Mouse (Mus musculus) embryo, embryonic 11 days (tissue): Measurements from ENCODE around the gene Ppp3cb.
A peak's percentile ranks its signal among the peaks of the same experiment; 100 is the strongest.
"Not testable (repeated sequence)": the region's sequence is repeated elsewhere in the genome, so short reads cannot be mapped to it uniquely, and the experiment has no call there.

Experiments used
- DNase-seq: peaks from one replicate; pipeline ENCODE4 v3.0.0-alpha.2; 2015

The Ppp3cb gene

DNA sequence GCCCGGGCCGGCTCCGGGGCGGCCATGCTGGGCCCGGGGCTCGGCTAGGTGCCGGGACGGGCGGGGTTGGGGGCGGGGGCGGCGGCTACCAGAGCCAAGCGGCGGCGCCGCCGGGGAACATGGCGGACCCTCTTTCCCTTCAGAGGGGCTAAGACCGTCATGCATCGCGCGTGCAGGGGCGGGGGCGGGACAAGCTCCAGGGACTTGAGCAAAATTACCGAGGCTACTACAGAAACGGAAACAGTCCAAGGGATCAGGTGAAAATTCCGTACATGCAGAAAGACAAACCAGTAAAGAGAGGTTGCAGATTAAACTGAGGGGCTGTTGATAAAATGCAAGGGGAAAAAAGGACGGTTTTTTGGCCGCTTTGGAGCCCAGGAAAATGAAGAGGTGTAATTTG lies at the start of gene Ppp3cb:
TSS of gene Ppp3cb (minus strand) at position 159 of the 400 bp plus-strand sequence.
- DNase-seq = peak; percentile 95

DNA sequence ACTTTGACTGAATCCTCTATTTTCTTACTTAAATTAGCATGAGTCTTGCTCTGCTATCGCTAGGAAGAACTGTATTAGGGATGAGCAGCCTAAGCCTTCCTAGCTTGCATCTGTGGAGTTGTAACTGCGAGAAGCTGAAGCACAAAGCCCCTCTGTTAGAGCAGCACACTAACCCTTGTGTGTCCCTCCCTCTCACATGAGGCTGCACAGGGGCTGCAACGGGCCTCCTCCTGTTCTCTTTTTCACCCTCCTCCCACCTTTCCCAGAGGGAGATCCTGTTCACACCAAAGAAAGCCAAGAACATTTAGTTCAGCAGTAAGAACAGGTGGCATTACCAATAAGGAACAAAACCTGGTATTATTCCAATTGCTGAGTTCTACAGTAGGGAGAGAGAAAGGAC lies 49.4 kb upstream of the Ppp3cb start:
- peak; percentile 12 for DNase-seq

- DNase-seq = no peak
These were observed 41.1 kb upstream of the Ppp3cb start for GRCm38 (mm10) chr14:20587458-20587857.

DNA sequence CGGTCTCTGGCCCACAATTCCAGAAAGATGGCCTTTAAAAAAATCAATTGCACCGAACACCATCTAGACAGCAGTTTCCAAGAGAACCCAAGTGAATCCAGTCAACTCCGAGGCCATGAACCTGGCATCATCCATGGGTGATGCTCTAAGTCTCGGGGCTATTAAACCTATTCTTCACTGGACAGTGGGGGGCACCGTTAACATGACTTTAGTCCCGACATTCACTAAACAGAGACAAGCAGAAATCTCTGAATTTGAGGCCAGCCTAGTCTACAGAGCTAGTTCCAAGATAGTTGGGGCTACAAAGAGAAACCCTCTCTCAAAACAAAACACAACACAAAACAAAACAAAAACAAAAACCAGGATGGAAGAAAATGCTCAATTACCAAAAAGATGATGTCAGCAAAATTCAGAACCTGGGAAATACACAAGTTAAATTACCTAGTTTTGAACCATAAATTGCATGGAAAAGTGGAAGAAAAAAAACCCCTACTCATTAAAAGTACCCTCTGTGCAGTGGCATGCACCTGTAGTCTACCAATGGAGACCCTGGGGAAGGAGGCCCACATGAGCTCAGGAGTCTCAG lies 32.5 kb upstream of the Ppp3cb start:
- DNase-seq = no peak

DNA sequence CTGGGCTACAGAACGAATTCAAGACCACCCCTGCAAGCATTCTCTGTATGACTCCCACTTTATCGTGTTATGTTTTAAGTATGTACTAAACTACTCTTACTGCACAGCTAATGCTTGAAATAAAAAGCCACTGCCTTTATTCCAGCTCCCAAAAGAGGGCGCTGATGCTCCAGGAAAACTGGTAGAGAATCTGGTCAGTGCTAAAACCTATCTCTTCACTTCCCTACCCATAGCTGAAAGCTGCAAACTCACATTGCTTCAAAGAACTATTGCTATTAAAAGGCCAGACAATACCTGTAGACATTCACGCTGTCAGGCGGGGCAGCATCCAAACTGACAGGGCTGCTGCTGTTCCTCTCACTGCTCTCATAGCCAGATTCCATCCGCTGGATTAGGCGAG lies 29.8 kb upstream of the Ppp3cb start:
- DNase-seq = peak; percentile 71

- not testable (repeated sequence) for DNase-seq
These were observed 26.8 kb upstream of the Ppp3cb start for GRCm38 (mm10) chr14:20573196-20573595.

- DNase-seq = no peak
These were observed 19.1 kb upstream of the Ppp3cb start for GRCm38 (mm10) chr14:20565256-20566021.

- DNase-seq = peak; percentile 15
These were observed 18.3 kb upstream of the Ppp3cb start for GRCm38 (mm10) chr14:20564692-20565091.

GRCm38 (mm10) chr14:20561897-20562296 lies 15.5 kb upstream of the Ppp3cb start:
- DNase-seq = no peak

DNA sequence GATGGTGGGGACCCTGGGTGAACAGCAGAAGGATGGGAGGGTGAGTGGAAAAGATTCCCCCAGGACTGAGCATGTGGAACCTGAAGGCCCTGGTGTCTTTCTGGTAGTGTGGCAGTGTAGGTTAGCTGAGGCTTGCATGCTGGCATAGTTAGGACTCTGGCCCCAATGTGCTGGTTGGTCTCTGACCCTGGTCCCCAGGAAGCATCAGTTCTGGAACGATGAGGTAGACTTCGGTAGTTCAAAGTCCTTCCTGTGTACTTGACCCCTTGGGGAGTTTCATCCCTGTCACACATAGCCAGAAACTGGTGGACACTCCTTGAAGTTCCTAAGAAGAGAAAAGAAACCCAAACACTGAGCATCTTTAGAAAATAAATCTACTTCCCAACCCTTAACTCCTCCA lies 3.8 kb upstream of the Ppp3cb start:
- no peak for DNase-seq

GRCm38 (mm10) chr14:20545529-20546331 lies 643 bp downstream of the Ppp3cb start:
- DNase-seq = peak; percentile 87

- DNase-seq = peak; percentile 3
These were observed 1.6 kb downstream of the Ppp3cb start for GRCm38 (mm10) chr14:20544467-20545411.

DNA sequence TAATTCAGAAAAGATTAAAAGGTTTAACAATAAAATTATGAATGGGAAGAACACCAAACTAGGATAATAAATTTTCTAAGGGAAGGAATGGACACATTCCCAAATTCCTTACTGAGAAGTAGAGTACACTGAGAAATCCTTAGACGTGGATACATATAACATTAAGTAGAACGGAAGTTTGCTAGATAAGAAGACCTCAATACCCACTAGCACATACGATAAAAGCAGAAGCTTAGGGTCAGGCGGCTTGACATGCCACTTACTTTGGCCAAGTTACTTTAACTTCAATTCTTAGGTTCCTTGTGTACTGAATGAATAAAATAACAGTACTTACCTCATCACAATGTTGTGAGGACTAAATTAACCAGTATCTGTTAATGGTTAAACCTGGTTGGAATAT lies 16.7 kb downstream of the Ppp3cb start:
- no peak for DNase-seq

- DNase-seq = no peak
These were observed 26.2 kb downstream of the Ppp3cb start for GRCm38 (mm10) chr14:20520179-20520578.

DNA sequence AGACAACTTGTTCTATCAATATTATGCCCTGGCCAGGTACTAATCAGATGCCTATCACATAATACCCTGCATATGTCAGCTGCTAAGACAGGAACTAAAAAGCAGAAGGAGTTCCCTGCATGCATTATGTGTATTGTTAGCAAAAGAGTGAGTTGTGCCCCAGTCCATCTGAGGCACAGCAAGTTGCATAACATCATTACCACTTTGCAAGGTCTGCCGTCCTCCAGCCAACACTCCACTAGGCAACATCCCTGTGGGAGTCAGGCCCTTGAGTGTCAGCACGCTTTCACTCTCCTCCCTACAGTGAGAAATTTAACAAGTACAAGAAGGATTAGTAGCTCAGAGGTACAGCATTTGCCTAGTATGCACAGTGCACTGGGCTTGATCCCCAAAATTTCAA lies 37.9 kb downstream of the Ppp3cb start:
- DNase-seq = no peak

DNA sequence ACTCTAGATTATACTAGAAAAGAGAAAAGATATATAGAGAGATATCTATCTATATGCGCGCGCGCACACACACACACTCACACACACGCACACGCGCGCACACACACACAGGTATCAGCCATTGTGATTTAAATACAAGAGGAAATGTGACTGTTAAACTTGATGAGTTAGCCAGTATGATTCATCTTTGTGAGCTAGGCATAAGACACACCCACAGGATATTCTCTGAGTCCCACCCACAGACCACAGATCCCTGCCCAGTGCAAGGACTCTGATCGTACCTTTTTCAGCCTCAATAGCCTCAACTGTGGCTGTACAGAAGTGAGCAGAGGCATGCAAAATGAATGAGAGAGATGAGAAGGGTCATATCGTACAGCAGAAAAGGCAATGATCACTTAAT lies 43.4 kb downstream of the Ppp3cb start:
- DNase-seq = no peak

- no peak for DNase-seq
These were observed 46.4 kb downstream of the Ppp3cb start for GRCm38 (mm10) chr14:20499982-20500381.

- DNase-seq = no peak
These were observed 49.8 kb downstream of the Ppp3cb start, which contains the start of gene Mss51 for GRCm38 (mm10) chr14:20496603-20497002. Mss51 (minus strand) TSS chr14:20496901.

- no peak for DNase-seq
These were observed 60.3 kb downstream of the Ppp3cb start for GRCm38 (mm10) chr14:20486031-20486430.

DNA sequence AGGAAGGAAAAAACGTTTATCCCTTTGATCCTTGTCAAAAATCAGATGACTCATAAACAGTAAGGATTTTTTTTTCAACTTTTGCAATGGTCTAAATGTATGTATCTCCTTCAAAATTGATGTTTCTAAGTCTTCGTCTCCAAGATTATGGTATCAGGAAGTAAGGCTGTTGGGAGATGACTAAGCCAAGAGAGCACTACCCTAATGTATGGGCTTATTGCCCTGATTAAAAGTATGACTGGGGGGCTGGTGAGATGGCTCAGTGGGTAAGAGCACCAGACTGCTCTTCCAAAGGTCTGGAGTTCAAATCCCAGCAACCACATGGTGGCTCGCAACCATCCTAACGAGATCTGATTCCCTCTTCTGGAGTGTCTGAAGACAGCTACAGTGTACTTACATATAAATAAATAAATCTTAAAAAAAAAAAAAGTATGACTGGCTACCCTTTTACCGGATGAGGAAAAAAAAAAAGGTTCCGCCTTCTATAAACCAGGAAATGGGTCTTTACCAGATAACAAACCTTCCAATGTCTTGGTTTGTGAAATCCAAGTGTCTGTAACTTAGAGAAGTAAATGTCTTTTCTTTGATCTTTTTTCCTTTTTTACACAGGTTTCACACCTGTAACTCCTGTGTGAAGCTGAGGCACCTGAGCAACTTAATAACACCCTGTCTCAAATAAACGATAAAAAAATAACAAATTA lies 64.2 kb downstream of the Ppp3cb start:
- no peak for DNase-seq

DNA sequence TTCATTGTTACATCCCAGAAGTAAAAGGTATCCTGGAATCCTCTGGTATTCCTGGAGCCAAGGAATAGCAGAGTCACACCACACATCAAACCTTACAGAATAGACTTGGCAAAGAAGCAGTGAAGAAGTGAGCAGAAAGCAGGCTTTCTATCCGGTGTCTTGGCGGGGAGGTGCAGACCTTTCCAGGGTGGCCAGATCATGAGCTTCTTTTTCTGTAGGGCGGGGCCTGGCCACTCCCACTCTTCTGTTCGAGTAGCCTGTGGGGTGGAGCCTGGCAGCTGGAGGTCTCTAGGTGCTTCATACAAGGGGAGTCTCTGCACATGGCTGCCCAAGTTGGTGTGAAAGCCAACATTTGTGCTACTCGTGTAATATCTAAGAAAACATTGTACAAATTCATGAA lies 65.2 kb downstream of the Ppp3cb start:
- no peak for DNase-seq

- no peak for DNase-seq
These were observed 66.2 kb downstream of the Ppp3cb start for GRCm38 (mm10) chr14:20480195-20480579.
